Mouse (Mus musculus) neural tube, embryonic 11.5 days (tissue): ENCODE measurements around the gene Slc44a5. TPM values are rescaled to one million over a fixed set of nuclear protein-coding genes. Genes with fewer than 3 reads are reported as not detected.
"Not testable (repeated sequence)": the region's sequence is repeated elsewhere in the genome, so short reads cannot be mapped to it uniquely, and the experiment has no call there.

ENCODE experiments used
- ATAC-seq: fragments of 200-750 bp; cut with Nextera tagmentation; 2 replicates; pipeline ENCODE4 v1.8.0; 2017; ENCODE audit warnings: moderate number of reproducible peaks, mild to moderate bottlenecking, moderate TSS enrichment, moderate library complexity; ENCODE audit not compliant: insufficient read depth, low FRiP score, low TSS enrichment
- DNase-seq: peaks from one replicate; pipeline ENCODE4 v3.0.0-alpha.2; 2015; ENCODE audit warnings: low spot score
- H3K27ac ChIP-seq: fragments of 300-500 bp; sonication (generic); 2 replicates; pipeline ENCODE4 v1.5.1; 2014; ENCODE audit warnings: low read depth, mild to moderate bottlenecking, low read length
- H3K27me3 ChIP-seq: fragments of 300-500 bp; sonication (generic); 2 replicates; pipeline ENCODE4 v1.6.1; 2014; ENCODE audit warnings: mild to moderate bottlenecking, low read length, mixed read lengths; ENCODE audit not compliant: control insufficient read depth, insufficient read depth
- H3K36me3 ChIP-seq: fragments of 300-500 bp; sonication (generic); 2 replicates; pipeline ENCODE4 v1.6.1; 2014; ENCODE audit warnings: mild to moderate bottlenecking, low read length, moderate library complexity, mixed read lengths; ENCODE audit not compliant: control insufficient read depth, insufficient read depth
- H3K4me1 ChIP-seq: fragments of 300-500 bp; sonication (generic); 2 replicates; pipeline ENCODE4 v1.6.1; 2014; ENCODE audit warnings: low read length, mixed read lengths; ENCODE audit not compliant: control insufficient read depth, insufficient read depth
- H3K4me2 ChIP-seq: fragments of 300-500 bp; sonication (generic); 2 replicates; pipeline ENCODE4 v1.6.1; 2014; ENCODE audit warnings: low read depth, mild to moderate bottlenecking, moderate library complexity
- H3K4me3 ChIP-seq: fragments of 300-500 bp; sonication (generic); 2 replicates; pipeline ENCODE4 v1.5.1; 2014; ENCODE audit warnings: low read depth, low read length
- H3K9ac ChIP-seq: fragments of 300-500 bp; sonication (generic); 2 replicates; pipeline ENCODE4 v1.6.1; 2014; ENCODE audit warnings: mild to moderate bottlenecking, low read length
- H3K9me3 ChIP-seq: fragments of 300-500 bp; sonication (generic); 2 replicates; pipeline ENCODE4 v1.6.1; 2016; ENCODE audit warnings: low read length; ENCODE audit not compliant: control insufficient read depth
- WGBS: fragments of 180-500 bp; shearing (Covaris S2); extraction: QIAGEN DNeasy Blood & Tissue Kit; methylation state at CpG from one replicate; pipeline ENCODE4 v1.1.7; 2014; 5-methylcytosine and 5-hydroxymethylcytosine counted together
- polyA plus RNA-seq: library from polyadenylated mRNA; unstranded; fragments of >200 nt; fragmentation: Nextera tagmentation; extraction: Ambion mirVana; gene quantifications from 2 replicates; pipeline ENCODE4 v1.2.1, GENCODE M21; 2014

The Slc44a5 gene
- polyA plus RNA-seq, 1 experiment from 2014 or later = 3.7 TPM

GRCm38 (mm10) chr3:154058200-154058599, 85.0 kb downstream of the Slc44a5 start:
- Histone ChIP-seq H3K27me3 (no peaks in the 10 kb centered on the region), H3K36me3 (no peaks in the 10 kb centered on the region), H3K9ac (no peak overlapping the region), H3K4me1 (no peaks in the 10 kb centered on the region), H3K4me3 (no peak overlapping the region), H3K27ac (no peak overlapping the region), H3K9me3 (no peaks in the 10 kb centered on the region), H3K4me2 (no peak overlapping the region)
- DNase-seq (no peak), ATAC-seq (no peak)
- 86% methylated on average over 5 of the region's 5 CpGs for WGBS

- H3K36me3 ChIP-seq, H3K4me3 ChIP-seq, H3K4me1 ChIP-seq, H3K9ac ChIP-seq, H3K27me3 ChIP-seq, DNase-seq, H3K27ac ChIP-seq, ATAC-seq, H3K9me3 ChIP-seq, H3K4me2 ChIP-seq: not testable (repeated sequence)
Measured at GRCm38 (mm10) chr3:154071989-154072388, 98.8 kb downstream of the Slc44a5 start.

- Histone ChIP-seq H3K27me3 (no peaks in the 10 kb centered on the region), H3K4me1 (no peaks in the 10 kb centered on the region), H3K4me2 (no peak overlapping the region), H3K36me3 (no peaks in the 10 kb centered on the region), H3K4me3 (no peak overlapping the region), H3K9ac (no peak overlapping the region), H3K27ac (no peak overlapping the region), H3K9me3 (no peaks in the 10 kb centered on the region)
- ATAC-seq = no peak
- DNase-seq = no peak
- WGBS = 87% methylated on average over 10 of the region's 10 CpGs
Measured at GRCm38 (mm10) chr3:154075749-154076148, 102.5 kb downstream of the Slc44a5 start.

- Histone ChIP-seq H3K27ac (no peak overlapping the region), H3K9me3 (no peaks in the 10 kb centered on the region), H3K9ac (no peak overlapping the region), H3K36me3 (no peaks in the 10 kb centered on the region), H3K4me1 (0 out of 2 replicates have a peak, but pooled peaks cover 7% of the 10 kb centered on the region), H3K4me2 (peak overlapping the region; percentile 25; the same call in 1 of the 2 replicates), H3K27me3 (no peaks in the 10 kb centered on the region), H3K4me3 (no peak overlapping the region)
- DNase-seq = peak; percentile 45
- 0 out of 2 replicates have a peak, but pooled peaks have one; percentile 16 for ATAC-seq
- 51% methylated on average over 12 of the region's 12 CpGs for WGBS
Measured at GRCm38 (mm10) chr3:154081687-154082086, 108.5 kb downstream of the Slc44a5 start.

GRCm38 (mm10) chr3:154082241-154082640, 109.0 kb downstream of the Slc44a5 start:
- H3K36me3 ChIP-seq = no peaks in the 10 kb centered on the region
- no peak for DNase-seq
- 0 out of 2 replicates have a peak, but pooled peaks cover 7% of the 10 kb centered on the region for H3K4me1 ChIP-seq
- ATAC-seq = no peak
- no peak overlapping the region for H3K4me3 ChIP-seq
- no peaks in the 10 kb centered on the region for H3K9me3 ChIP-seq
- no peak overlapping the region for H3K27ac ChIP-seq
- 35% methylated on average over 9 of the region's 9 CpGs for WGBS
- H3K9ac ChIP-seq = no peak overlapping the region
- no peaks in the 10 kb centered on the region for H3K27me3 ChIP-seq
- no peak overlapping the region for H3K4me2 ChIP-seq

GRCm38 (mm10) chr3:154082961-154083360, 109.7 kb downstream of the Slc44a5 start:
- Histone ChIP-seq H3K27ac (no peak overlapping the region), H3K4me3 (no peak overlapping the region), H3K9me3 (no peaks in the 10 kb centered on the region), H3K9ac (no peak overlapping the region), H3K4me1 (0 out of 2 replicates have a peak, but pooled peaks cover 7% of the 10 kb centered on the region), H3K36me3 (no peaks in the 10 kb centered on the region), H3K4me2 (no peak overlapping the region), H3K27me3 (no peaks in the 10 kb centered on the region)
- DNase-seq (no peak), ATAC-seq (no peak)
- WGBS = 70% methylated on average over 7 of the region's 7 CpGs

GRCm38 (mm10) chr3:154089996-154090395, 116.8 kb downstream of the Slc44a5 start:
- 82% methylated on average over 5 of the region's 5 CpGs for WGBS
- no peak for ATAC-seq

GRCm38 (mm10) chr3:154091468-154092338, 118.5 kb downstream of the Slc44a5 start:
- no peaks in the 10 kb centered on the region for H3K36me3 ChIP-seq
- no peaks in the 10 kb centered on the region for H3K4me1 ChIP-seq
- no peaks in the 10 kb centered on the region for H3K27me3 ChIP-seq
- no peak overlapping the region for H3K27ac ChIP-seq
- H3K4me3 ChIP-seq = no peak overlapping the region
- ATAC-seq (no peak), DNase-seq (no peak)
- no peaks in the 10 kb centered on the region for H3K9me3 ChIP-seq
- WGBS = 80% methylated on average over 15 of the region's 15 CpGs
- H3K9ac ChIP-seq = no peak overlapping the region
- H3K4me2 ChIP-seq = no peak overlapping the region

More at GRCm38 (mm10) chr3:154089996-154090395, 116.8 kb downstream of the Slc44a5 start:
- no peak overlapping the region for H3K4me3 ChIP-seq
- no peaks in the 10 kb centered on the region for H3K27me3 ChIP-seq
- DNase-seq = no peak
- no peaks in the 10 kb centered on the region for H3K4me1 ChIP-seq
- H3K27ac ChIP-seq = no peak overlapping the region
- no peaks in the 10 kb centered on the region for H3K36me3 ChIP-seq
- no peaks in the 10 kb centered on the region for H3K9me3 ChIP-seq
- H3K9ac ChIP-seq = no peak overlapping the region
- H3K4me2 ChIP-seq = no peak overlapping the region

GRCm38 (mm10) chr3:154092466-154092865, 119.2 kb downstream of the Slc44a5 start:
- H3K27me3 ChIP-seq = no peaks in the 10 kb centered on the region
- WGBS = 57% methylated on average over 7 of the region's 7 CpGs
- H3K36me3 ChIP-seq = no peaks in the 10 kb centered on the region
- no peak overlapping the region for H3K27ac ChIP-seq
- ATAC-seq (no peak), DNase-seq (no peak)
- H3K9ac ChIP-seq = no peak overlapping the region
- no peak overlapping the region for H3K4me2 ChIP-seq
- H3K4me1 ChIP-seq = no peaks in the 10 kb centered on the region
- H3K9me3 ChIP-seq = no peaks in the 10 kb centered on the region
- no peak overlapping the region for H3K4me3 ChIP-seq
